Mouse (Mus musculus) frontal cortex, postnatal 36 days (tissue): ENCODE measurements at regions not wholly inside any gene's neighbourhood (a gene's known extent, or its start where the extent isn't known, plus 50 kb on each side); places are given as distances from the start of the nearest gene placed in this dataset.

Source experiments
- DNase-seq, 2 experiments: peaks; one replicate each; pipeline ENCODE4 v3.0.0; 2022; ENCODE audit warnings: low spot score in 2 of 2

GRCm38 (mm10) chr10:106417156-106417555, 53.0 kb upstream of the Ppfia2 start:
- no peak for DNase-seq
